Mouse (Mus musculus): Measurements from ENCODE around the gene Fam117a.

GRCm38 (mm10) chr11:95293017-95293624 is 43.7 kb upstream of the Fam117a start:
- TF ChIP-seq EP300 (IDR thresholded peaks at IDR 0.05; ENCODE audit: low read depth) (no peak), CTCF (IDR thresholded peaks at IDR 0.05; ENCODE audit: low read depth) (no peak)
